Mouse (Mus musculus) mature B cell (primary cell): ENCODE results near the gene Tgfbr2.
"Not testable (repeated sequence)": the region's sequence is repeated elsewhere in the genome, so short reads cannot be mapped to it uniquely, and the experiment has no call there.

Source experiments
- in situ Hi-C: fragments of 300-500 bp; cut with MboI; formaldehyde crosslinking; loops from 2 replicates; pipeline ENCODE4 v1.14.3; 2019

The Tgfbr2 gene

GRCm38 (mm10) chr9:116076163-116076562, 99.0 kb downstream of the Tgfbr2 start:
- in situ Hi-C loops: no loop called here

- in situ Hi-C loops: not testable (repeated sequence)
Measured at GRCm38 (mm10) chr9:116071561-116071960, 103.6 kb downstream of the Tgfbr2 start.

- in situ Hi-C loops: no loop called here
Measured at GRCm38 (mm10) chr9:116064774-116065173, 110.4 kb downstream of the Tgfbr2 start.

- in situ Hi-C loops: no loop called here
Measured at GRCm38 (mm10) chr9:116060691-116061090, 114.5 kb downstream of the Tgfbr2 start.

- in situ Hi-C loops: no loop called here
Measured at GRCm38 (mm10) chr9:116059156-116059555, 116.0 kb downstream of the Tgfbr2 start.

GRCm38 (mm10) chr9:116058475-116058874, 116.7 kb downstream of the Tgfbr2 start:
- in situ Hi-C loops: no loop called here

GRCm38 (mm10) chr9:116053976-116054375, 121.2 kb downstream of the Tgfbr2 start:
- in situ Hi-C loops: no loop called here

- in situ Hi-C loops: loop anchor here (25.0 kb wide), 1 partner anchor 338 kb away; no protein-coding TSS in a partner anchor
Measured at GRCm38 (mm10) chr9:116049985-116050384, 125.2 kb downstream of the Tgfbr2 start.

- in situ Hi-C loops: loop anchor here (25.0 kb wide), 1 partner anchor 329 kb away; no protein-coding TSS in a partner anchor
Measured at GRCm38 (mm10) chr9:116041787-116042186, 133.4 kb downstream of the Tgfbr2 start.

GRCm38 (mm10) chr9:116041369-116041768, 133.8 kb downstream of the Tgfbr2 start:
- in situ Hi-C loops: loop anchor here (25.0 kb wide), 1 partner anchor 329 kb away; no protein-coding TSS in a partner anchor

- in situ Hi-C loops: loop anchor here (25.0 kb wide), 1 partner anchor 329 kb away; no protein-coding TSS in a partner anchor
Measured at GRCm38 (mm10) chr9:116040852-116041251, 134.3 kb downstream of the Tgfbr2 start.

- in situ Hi-C loops: loop anchor here (25.0 kb wide), 1 partner anchor 328 kb away; no protein-coding TSS in a partner anchor
Measured at GRCm38 (mm10) chr9:116039981-116040380, 135.2 kb downstream of the Tgfbr2 start.

- in situ Hi-C loops: loop anchor here (25.0 kb wide), 1 partner anchor 326 kb away; no protein-coding TSS in a partner anchor
Measured at GRCm38 (mm10) chr9:116038275-116038674, 136.9 kb downstream of the Tgfbr2 start.
